Comparison of ENCODE assay signal across 7 mouse cellular contexts in the genomic region with DNA sequence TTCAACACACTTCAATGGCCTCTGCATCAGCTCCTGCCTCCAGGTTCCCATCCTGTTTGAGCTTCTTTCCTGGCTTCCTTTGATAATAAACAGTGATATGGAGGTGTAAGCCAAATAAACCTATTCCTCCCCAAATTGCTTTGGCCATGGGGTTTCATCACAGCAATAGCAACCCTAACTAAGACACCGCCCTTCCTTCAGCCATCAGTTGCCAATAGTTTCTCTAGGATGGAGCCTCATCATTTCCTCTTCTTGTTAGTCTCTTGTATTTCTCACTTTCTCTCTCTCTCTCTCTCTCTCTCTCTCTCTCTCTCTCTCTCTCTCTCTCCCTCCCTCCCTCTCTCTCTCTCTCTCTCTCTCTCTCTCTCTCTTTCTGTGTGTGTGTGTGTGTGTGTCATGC. TPM values are rescaled to one million over a fixed set of nuclear protein-coding genes. Genes with fewer than 3 reads are reported as not detected.
"Had no signal": no experiment of that assay in that cellular context is flagged by ENCODE, and none has a peak within 500 bp of the region (broad histone marks: within the 10 kb centered on the region; RNA-seq: fewer than 3 reads in every experiment).

No protein-coding gene starts in this region.

RNA-seq across cellular contexts. Expression of gene Slfn4, which starts 26.0 kb away (rescaled TPM):
- total RNA-seq: gastrocnemius, postnatal 36 days had no signal

RNA-seq across cellular contexts. Expression of gene Slfn1, which starts 32.3 kb away (rescaled TPM):
- total RNA-seq: common myeloid progenitor, adult 5-6 weeks; gastrocnemius, adult 18-20 months; gastrocnemius, adult 2 months; gastrocnemius, adult 8-10 months; gastrocnemius, postnatal 14 days; gastrocnemius, postnatal 25 days had no signal
